Mouse (Mus musculus): ENCODE results near the gene Itgb2.

DNA sequence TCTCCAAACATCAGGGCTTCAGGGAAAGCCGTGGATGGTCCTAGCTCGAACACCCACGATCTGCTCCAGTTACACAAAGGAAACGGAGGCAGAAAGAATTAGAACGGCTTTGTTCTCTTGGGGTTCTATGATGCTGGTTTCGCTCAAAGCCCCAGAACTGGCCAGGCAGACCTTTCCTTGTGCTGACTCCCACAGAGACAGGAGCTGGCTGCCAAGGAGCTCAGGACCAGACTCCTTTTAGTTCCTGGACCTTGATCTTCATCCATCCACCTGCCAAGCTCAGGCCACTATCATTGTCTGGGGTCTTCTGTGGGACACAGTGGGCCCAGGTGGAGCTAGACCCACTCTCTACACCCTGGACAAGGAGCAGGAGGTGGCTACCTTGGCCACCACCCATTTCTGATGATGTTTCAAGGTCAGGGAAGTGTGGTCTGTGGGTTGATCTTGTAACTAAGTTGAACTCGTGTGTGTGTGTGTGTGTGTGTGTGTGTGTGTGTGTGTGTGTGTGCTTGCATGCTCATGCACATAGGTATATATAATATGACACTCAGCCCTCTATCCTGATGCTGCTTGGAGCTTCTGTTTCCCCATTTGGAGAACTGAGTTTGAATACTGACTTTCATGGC lies 9.4 kb downstream of the Itgb2 start:
- TF ChIP-seq POLR2A (IDR thresholded peaks at IDR 0.05; ENCODE audit: low read depth, low read length), result no peak
- no peak for TF ChIP-seq CTCF (IDR thresholded peaks at IDR 0.05; ENCODE audit: extremely low read depth, insufficient read depth, insufficient read length, insufficient replicate concordance)

All from spleen, adult 2 months (tissue).